Mouse (Mus musculus) MN1 (cell line): ENCODE data around the gene Tmod1.
A peak's percentile ranks its signal among the peaks of the same experiment; 100 is the strongest.

Experiments
- DNase-seq: peaks from one replicate; pipeline ENCODE4 v3.0.0-alpha.2; 2016; ENCODE audit warnings: low spot score

The Tmod1 gene

DNA sequence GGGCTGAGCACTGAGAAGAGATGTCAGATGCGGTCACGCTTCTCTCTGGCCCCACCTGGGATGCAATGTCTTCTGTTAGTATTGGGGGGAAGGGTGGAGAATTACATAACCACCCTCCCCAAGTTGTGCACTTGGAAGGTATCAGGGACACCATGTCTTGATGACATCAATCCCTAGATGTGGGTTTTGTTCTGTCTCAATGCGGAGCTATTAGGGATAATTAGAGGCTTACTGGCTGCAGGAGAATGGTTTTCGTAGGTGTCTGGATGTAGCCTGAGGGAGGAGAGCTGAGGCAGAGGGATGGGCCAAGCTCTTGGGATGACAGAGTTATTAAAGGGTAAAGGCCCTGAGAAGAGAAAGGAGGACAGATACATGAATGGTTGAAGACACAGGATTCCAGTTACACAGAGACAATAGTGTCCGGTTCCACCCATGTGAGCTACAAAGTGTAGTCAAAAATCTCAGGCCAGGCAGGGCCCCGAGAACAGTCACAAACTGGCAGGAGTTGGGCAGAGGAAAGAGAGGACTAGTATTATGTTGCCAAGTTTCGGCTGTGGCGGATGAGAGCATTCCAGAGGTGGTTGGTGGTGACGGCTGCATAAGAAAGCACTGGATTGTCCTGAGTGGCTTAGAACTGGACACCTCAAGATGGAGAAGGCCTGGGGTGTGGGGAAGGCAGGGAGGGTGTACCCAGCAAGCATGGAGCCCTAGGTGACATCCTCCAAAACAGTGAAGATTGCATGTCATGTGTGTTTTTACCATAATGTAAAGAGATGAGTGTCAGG is 14.8 kb downstream of the Tmod1 start:
- DNase-seq: no peak

DNA sequence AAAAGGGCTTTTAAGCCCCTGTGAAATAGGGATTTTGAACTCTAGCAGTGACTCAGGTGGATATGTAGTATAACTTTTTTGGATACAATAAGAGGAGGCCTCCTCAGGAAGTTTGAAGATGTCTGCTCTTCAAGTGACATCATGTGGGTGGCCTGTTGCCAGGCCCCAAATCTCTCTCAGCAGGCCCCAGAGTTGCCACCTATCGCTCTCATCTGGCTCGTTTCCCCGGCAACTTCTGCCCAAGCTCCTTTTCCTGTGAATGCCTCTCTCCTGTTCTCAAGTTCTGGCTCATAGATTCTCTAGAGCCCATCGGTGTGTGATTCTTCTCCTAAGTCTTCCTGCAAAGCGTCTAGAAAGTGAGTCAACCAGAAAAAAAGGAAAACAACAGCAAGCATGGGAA is 17.4 kb downstream of the Tmod1 start:
- DNase-seq: no peak

DNA sequence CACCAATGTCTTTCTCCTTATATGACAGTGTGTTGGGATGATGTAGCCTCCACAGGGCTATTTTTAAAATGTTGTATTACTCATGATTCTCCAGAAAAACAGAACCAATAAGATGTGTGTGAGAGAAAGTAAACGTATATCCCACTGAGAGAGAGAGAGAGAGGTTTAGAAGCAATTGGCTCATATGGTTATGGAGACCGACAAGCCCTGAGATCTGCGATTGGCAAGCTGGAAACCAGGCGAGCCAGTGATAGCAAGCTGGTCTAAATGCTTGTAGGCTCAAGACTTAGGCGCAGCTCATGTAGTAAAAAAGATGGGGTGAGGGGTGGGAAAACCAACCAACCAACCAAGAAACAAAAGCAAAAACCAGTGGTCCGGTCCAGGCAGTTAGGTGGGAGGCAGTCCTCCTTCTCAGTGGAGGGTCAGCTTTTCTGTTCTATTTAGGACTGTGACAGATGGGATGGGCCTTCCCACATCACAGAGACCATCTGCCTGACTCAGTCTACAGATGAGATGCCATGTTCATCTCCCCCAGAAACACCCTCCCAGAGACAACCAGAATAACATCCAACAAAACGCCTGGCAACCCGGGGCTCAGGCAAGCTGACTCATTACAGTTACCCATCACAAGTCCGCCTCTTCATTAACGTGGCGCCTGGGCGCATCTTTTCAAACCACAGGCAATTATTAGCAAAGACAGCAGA is 22.7 kb downstream of the Tmod1 start:
- DNase-seq: no peak

DNA sequence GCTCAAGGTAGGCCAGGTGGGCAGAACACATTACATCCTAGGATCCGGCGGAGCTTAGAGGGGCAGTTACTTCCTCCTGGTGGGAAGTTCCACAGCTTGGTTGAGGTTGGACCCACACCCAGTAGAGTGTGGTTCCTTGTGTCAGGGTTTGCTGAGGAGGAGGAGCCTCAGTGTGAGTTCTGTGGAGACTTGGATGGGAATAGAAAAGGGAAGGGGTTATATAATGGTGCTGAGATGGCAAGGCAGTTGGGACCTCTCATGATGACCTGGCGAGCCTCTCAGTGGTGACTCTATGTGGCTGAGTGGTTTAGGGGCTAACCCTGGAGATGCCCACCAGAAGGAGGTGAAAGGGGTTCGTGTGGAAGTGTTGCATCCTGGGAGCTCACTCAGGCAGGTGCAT is 25.1 kb downstream of the Tmod1 start:
- DNase-seq: no peak

DNA sequence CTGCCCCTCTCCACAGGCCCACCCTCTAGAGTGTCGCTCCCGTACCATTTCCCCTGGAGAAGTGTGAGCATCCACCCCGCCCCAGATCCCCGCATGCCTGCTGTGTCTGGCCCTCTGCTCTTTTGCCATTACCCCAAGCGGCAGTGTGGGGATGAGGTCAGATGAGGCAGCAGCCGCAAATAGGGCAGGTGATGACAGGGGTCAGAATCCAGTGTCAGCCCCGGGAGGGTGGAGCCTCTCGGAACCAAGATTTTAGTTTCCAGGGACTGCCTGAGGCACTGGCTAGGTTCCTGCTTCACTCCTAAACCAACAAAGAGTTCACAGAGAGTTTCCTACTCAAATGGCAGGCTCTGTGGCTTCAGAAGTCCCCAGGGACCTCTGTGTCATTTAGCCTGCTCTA is 25.5 kb downstream of the Tmod1 start:
- no peak for DNase-seq

DNA sequence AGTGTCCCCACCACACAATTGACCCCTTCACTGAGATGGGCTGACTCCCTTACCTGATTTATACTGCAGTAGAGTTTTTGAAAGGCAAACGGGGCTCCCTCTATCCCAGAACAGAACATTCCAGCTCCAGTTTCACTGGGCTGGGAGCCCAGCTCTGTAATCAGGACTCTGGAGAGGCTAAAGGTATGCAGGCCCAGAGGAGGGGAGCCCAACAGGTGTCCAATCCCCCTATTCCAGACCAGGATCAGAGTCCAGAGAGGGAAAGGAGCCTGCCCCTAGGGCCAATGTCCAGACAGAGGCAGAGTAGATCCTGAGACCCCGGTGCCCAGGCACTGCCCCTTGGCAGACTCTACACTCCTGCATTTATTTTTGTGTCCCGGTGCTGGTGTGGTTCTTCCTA is 26.2 kb downstream of the Tmod1 start:
- DNase-seq: no peak

DNA sequence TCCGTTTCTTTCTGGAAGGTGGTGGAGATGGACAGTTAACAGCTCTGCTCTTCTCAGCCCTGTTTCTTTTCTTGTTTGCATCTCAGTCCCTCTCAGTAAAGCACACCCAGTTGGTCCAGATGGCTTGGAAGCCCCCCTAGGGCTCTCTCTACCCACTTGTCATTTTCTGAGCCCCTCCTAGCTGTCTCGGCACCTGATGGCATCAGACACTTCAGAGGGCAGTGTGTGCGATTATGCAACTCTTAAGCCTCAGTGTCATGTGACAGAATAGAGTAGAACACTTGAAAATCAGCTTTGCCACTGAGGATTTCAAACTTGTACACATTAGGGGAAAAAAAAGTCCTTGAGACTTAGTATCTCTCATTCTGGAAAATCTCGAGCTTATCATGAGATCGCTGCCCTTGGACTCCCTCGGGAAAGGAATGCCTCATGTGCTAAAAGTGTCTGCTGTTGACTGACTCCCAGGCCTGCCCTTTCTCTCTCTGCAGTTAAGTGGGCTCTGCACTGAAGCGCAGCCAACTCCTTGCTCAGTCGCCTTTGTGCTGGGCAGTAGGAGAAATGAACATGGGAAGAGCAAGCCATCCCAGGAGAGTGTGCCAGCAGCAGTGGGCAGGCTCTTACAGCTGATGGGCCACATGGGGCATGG is 27.1 kb downstream of the Tmod1 start:
- peak; percentile 56 for DNase-seq

DNA sequence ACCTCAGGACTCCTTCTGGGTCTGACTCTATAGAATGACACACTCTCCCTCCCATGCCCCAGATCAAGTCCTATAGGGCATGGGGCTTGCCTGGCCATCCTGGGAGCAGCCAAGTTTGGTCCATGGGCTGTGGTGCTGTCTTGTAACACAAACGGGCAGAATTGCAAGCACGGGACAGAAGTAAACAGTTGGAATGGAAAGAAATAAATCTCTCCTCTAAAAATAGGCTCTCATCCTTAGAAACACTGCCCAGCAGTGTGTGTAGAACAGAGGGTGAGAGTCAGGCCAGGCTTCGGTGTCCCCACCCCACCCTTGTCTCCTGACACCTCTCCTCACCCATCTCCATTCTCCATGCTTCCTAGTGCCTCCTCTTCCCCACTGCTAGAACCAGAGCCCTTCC is 29.3 kb downstream of the Tmod1 start:
- DNase-seq: no peak

DNA sequence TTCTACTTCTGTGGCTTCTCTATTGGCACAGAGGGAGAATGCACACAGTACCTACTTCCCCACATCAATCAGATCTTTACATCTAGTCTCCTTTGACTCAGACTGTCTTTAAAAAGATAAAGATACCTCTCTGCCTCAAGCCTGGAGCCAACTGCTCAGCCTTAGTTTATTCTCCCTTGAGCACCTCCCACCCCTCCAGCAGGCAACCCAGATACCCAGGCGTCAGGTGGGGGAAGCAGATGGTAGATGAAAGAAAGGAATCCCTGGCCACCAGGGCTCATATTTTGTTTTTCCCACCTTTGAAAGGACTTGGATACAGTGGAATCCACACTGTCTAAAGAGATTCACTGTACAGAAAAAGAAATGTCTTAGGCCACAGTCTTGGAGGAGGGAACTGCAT is 29.8 kb downstream of the Tmod1 start:
- DNase-seq: no peak

DNA sequence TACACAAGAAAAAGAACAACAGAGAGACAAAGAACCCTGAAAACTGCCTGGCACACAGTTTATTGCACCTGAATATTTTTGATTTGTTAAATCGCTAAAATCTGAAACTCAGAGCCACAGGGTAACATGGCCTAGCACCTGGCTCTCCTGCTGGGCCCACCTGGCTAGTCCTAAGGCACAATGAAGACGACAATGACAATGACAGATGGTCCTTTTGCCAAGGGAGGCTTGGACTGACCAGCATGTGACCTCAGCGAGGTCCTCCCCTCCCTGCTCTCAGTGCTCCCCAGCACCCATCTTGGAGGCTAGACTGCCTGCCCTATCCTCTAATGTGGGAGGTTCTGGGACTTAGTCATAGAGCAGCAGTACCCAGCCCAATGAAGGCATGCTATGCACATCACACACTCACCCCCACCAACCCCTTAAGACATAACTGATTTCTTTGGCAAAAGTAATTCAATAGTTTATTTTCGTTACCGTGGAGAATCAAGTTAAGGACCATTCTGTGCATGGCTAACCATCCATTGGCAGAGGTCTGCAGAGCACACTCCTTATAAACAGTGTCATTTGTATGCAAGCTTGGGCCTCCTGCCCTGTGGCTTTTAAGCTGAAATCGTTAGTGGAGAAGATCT is 31.2 kb downstream of the Tmod1 start:
- peak; percentile 30 for DNase-seq

DNA sequence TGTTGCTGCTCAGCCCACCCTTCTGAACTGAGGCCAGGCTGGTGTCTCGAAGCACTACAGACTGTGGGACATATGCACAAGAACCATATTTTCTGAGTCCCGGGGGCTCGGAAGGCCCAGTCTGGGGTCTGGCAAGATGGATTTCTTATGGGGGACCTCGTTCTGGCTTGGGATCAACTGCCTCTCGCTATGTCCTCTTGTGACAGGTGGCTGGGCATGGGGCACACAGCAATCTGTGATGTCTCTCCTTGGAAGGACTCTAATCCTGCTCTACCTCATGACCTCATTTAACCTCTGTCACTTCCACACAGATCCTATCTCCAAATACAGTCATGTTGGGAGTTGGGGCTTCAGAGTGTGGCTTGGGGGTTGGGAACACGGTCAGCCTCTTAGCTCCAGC is 33.9 kb downstream of the Tmod1 start:
- no peak for DNase-seq

DNA sequence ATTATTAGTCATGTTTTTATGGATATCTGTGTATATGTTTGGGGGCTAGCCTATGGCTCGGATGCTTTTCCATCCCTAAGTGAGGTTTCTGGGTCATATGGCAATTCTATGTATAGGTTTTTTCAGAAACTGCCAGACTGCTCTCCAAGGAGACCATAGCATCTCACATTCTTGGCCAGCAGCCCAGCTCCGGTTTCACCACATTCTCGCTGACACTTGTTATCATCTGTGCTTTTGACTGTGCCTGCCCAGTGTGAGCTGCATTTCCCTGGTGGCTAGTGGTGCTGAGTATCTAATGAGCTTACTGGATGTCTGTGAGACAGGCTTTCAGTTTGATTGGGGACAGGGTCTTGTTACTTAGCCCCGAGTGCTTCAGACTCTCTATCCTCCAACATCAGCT is 35.0 kb downstream of the Tmod1 start:
- peak; percentile 60 for DNase-seq

DNA sequence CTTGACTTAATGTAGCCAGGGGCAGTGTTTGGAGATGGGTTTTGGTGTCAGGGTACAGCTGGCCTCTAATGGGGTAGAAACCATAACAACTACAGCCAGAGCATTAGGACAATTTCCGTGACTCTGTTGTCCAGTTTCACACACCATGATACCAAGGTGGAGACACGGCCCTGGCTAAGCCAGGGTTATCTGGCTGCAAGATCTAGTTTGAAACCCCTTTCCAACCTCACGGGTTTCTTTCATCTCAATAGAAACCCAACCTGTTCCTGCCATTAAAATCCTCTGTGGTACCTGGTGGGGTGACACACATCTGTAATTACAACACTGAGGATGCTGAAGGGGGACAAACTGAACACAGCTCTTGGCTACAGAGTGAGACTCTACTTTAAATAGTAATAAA is 36.9 kb downstream of the Tmod1 start:
- DNase-seq: no peak

DNA sequence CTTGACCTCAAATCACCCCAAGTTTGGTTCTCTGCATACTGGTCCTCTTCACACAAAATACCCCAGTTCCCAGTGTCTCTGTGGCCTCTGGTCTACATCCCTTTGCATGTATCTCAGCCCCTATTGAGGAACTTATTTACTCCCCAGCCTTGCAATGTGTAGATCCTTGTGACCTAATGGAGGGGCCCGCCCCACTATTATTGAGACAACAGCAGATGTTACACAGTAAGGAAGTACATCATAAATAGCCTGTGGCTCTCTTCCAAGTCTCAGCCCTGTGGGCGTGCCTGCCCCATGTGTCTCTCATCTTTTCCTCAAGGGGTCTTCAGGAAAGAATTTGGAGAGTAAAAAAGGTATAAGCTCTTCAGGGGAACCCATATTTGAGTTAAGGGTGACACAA is 38.2 kb downstream of the Tmod1 start:
- no peak for DNase-seq

DNA sequence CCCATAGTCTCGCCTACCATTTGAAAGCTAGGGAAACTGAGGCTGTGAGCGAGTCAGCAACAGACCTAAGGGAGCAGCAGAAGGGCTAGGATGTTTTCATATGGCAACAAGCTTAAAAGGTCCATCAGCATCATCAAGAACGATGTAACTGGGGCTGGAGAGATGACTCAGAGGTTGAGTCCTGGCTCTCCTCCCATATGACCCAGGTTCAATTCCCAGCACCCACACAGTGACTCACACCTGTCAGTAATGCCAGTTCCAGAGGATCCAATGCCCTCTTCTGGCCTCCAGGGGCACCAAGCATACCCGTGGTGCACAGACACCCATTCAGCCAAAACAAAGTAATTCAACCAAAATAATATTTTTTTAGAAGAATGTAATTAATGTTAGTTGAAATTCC is 41.5 kb downstream of the Tmod1 start:
- no peak for DNase-seq

DNA sequence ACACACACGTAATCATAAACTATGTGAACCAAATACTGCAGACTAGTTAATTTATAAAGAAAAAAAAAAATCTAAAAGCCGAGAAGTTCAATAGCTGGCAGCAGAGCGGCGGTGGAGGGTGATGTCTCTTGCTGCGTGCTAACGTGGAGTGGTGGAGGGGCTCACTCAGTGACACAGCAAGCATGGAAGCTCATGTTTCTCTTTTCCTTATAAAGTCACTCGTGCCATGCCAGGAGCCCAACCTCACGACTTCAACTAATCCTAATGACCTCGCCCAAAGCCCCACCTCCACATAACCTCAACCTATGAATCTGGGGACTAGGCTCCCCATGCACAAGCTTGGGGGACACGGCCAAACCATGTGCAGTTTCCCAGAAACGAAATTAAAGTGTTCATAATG is 43.8 kb downstream of the Tmod1 start:
- no peak for DNase-seq

DNA sequence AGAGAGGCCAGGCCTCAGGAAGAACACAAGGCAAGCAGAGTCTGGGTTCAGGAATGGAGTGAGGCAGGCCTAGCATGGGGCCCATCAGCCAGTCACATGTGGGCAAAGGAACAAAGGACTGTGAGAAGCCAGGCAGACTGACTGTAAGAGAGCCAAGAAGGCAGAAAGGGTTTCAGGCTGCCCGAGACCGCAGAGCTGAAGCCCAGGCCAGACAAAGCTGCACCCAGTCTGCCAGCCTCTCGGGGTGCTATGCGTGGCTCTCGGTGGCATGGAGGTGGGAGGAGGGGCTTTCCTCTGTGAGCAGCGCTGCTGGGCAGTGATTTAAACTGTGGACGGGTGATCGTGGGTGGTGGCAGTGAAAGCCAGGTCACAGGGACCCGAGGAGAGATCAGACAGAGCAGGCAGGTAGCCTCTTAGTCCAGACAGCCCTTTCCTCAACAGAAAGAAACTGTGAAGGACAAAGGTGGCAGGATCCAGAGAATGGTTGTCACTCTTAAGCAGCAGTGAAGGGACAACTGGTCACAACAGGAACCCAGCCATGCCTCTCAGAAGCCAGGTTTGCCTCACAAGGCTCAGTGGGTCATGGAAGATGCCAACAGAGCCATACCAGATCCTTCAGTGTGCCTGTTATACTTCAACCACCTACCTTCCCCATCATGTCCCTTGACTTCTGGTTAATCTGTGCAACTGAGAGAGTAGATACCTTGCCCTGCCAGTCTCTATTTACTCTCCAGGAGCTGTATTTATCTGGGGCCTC is 45.9 kb downstream of the Tmod1 start:
- peak; percentile 20 for DNase-seq

DNA sequence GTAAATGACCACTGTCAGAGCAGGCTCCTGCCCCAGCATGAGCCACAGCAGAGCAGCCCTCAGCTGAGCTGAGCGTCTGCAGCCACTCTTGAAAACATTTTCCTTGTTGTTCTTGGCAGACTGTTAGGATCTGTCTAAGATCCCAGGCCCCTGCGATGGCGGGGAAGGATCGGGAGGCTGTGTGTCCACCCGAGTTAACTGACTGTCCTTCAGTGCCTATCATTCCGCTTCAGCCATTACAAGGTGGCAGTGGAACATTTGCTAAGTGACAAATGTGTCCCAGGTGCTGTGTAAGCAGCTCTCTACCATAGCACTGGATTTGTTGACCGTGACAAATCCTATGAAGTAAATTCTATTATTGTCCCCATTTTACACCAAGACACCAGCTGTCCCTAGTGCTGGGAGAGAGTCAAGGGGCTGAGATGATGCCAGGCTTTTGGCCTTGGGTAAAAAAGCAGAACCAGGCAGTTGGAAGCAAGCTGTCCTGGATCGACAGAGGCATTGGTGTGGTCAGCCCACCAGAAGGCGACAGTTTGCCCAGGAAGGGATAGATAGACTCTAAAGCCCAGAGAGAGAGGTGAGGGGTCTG is 46.6 kb downstream of the Tmod1 start:
- DNase-seq: peak; percentile 81

DNA sequence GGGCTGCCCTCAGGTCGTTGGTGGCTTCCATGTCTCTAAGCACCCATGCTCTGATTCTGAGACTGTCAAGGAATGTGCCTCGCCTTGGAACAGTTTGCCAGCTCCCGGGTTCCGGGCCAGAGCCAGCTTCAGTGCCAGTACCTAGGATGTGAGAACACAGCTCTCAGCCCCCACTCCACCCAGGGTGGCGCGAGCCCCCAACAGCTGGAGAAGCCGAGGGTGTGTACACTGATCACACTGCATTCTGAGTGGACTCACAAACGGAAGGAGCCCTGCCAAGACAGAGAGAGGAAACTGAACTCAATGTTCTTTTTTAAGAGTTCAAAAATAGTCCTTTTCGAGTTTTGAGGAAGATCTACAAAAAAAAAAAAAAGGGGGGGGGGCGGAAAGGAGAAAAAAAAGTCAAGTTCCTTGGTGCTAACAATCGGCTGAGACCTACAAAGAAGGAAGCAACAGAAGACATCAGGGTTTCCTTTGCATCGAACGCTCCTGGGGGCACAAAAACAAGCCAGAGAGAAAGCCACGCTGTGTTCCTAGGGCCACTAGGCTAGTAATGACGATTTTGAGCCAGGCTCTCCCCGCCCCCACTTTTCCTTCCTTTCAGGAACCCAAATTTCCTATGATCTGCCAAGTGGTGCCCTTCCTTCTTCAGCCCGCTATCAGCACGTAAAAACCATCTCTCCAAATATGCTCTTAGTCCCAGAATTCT is 48.1 kb downstream of the Tmod1 start:
- no peak for DNase-seq

DNA sequence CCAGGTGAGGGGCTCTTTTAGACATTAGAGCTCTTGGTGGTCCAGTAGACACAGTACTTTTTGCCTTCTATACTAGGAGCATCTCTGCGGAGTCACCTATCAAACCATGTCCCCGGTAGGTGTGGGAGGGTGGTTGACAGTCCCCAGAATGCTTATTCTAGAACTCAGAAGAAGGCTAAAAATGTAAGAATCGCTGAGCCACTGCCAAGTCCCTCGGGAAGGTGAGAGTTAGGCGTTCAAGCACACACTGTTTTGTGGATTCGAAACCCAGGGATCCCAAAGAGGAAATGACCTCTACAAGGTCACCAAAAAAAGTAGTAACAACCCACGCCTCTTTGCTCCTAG is 48.7 kb downstream of the Tmod1 start:
- DNase-seq: no peak

DNA sequence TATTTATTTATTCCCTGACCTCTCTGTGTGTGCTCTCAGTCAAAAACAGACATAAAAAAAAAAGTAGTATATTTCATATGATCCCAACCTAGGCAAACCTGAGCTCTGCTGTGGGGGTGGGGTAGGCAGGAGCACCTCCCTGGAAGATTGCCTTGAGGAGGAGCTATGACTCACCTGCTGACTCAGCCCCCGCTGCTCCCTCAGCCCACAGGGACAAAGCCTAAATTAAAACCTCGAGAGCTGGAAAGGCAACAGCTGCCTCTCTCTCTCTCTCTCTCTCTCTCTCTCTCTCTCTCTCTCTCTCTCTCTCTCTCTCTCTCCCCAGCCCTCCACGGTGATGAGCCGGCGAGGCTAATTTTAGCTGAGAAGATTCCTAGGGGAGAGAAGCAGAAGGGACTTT is 49.1 kb downstream of the Tmod1 start:
- DNase-seq: peak; percentile 64
